Mouse (Mus musculus) liver, embryonic 16.5 days (tissue): Measurements from ENCODE around the gene Bnip2. TPM values are rescaled to one million over a fixed set of nuclear protein-coding genes. Genes with fewer than 3 reads are reported as not detected.

Source experiments
- ATAC-seq: fragments of 200-750 bp; cut with Nextera tagmentation; 2 replicates; pipeline ENCODE4 v1.8.0; 2017; ENCODE audit warnings: low read depth, mild to moderate bottlenecking, moderate number of reproducible peaks, moderate library complexity
- H3K27ac ChIP-seq: fragments of 300-500 bp; sonication (generic); 2 replicates; pipeline ENCODE4 v1.5.1; 2014; ENCODE audit warnings: mild to moderate bottlenecking, low read length
- H3K27me3 ChIP-seq: fragments of 300-500 bp; sonication (generic); 2 replicates; pipeline ENCODE4 v1.6.1; 2014; ENCODE audit warnings: low read depth, low read length, mixed read lengths; ENCODE audit not compliant: control insufficient read depth, insufficient read depth
- H3K36me3 ChIP-seq: fragments of 300-500 bp; sonication (generic); 2 replicates; pipeline ENCODE4 v1.6.1; 2014; ENCODE audit warnings: mild to moderate bottlenecking; ENCODE audit not compliant: control insufficient read depth, insufficient read depth
- H3K4me1 ChIP-seq: fragments of 300-500 bp; sonication (generic); 2 replicates; pipeline ENCODE4 v1.6.1; 2014; ENCODE audit warnings: low read depth, low read length, mixed read lengths; ENCODE audit not compliant: control insufficient read depth
- H3K4me2 ChIP-seq: fragments of 300-500 bp; sonication (generic); 2 replicates; pipeline ENCODE4 v1.6.1; 2014; ENCODE audit warnings: low read depth, low read length, mixed read lengths
- H3K4me3 ChIP-seq: fragments of 300-500 bp; sonication (generic); 2 replicates; pipeline ENCODE4 v1.5.1; 2014; ENCODE audit warnings: low read depth, mild to moderate bottlenecking, low read length
- H3K9ac ChIP-seq: fragments of 300-500 bp; sonication (generic); 2 replicates; pipeline ENCODE4 v1.6.1; 2014; ENCODE audit warnings: low read depth, low read length
- H3K9me3 ChIP-seq: fragments of 300-500 bp; sonication (generic); replicated peaks from 2 replicates; pipeline ENCODE4 v1.6.1; 2016; ENCODE audit warnings: low read length; ENCODE audit not compliant: control insufficient read depth
- WGBS: fragments of 180-500 bp; shearing (Covaris S2); extraction: QIAGEN DNeasy Blood & Tissue Kit; methylation state at CpG from one replicate; pipeline ENCODE4 v1.1.7; 2014; ENCODE audit not compliant: insufficient replicate concordance; 5-methylcytosine and 5-hydroxymethylcytosine counted together
- polyA plus RNA-seq: library from polyadenylated mRNA; unstranded; fragments of >200 nt; fragmentation: Nextera tagmentation; extraction: Ambion mirVana; gene quantifications from 2 replicates; pipeline ENCODE4 v1.2.1, GENCODE M21; 2015

Gene Bnip2
- polyA plus RNA-seq, 1 experiment from 2014 or later, result 43.3 TPM

- no peak overlapping the region for H3K4me2 ChIP-seq
- no peaks in the 10 kb centered on the region; the same call in 1 of the 2 replicates for H3K27me3 ChIP-seq
- peaks cover 16% of the 10 kb centered on the region for H3K4me1 ChIP-seq
- H3K27ac ChIP-seq, result no peak overlapping the region
- no peaks in the 10 kb centered on the region for H3K36me3 ChIP-seq
- H3K4me3 ChIP-seq, result no peak overlapping the region
- H3K9ac ChIP-seq, result no peak overlapping the region
- H3K9me3 ChIP-seq, result no peaks in the 10 kb centered on the region
- WGBS, result 64% methylated on average over 5 of the region's 5 CpGs
- ATAC-seq, result no peak
Observed at GRCm38 (mm10) chr9:69986571-69986970, 2.7 kb upstream of the Bnip2 start.

DNA sequence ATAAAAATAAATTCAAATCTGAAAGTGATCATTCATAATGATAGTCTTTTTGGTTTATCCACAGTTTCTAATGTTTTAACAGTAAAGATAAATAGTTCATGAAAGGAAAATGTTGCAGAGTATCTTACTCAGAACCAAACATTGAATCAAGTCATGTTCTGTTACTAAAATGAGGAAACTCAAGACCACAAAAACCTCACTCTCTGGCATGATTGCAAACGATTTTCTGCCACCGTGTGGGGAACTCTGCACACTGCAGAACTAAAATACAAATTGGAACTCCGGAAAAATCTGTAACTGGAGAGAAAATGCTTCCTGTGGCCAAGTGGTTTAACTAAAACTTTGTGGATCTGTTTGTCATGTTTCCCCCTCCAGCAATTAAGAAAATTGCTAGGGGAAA, 1.7 kb upstream of the Bnip2 start:
- 2% methylated on average over 3 of the region's 3 CpGs for WGBS
- H3K27ac ChIP-seq, result no peak overlapping the region
- H3K27me3 ChIP-seq, result no peaks in the 10 kb centered on the region; the same call in 1 of the 2 replicates
- peaks cover 25% of the 10 kb centered on the region for H3K4me1 ChIP-seq
- H3K36me3 ChIP-seq, result peaks cover 2% of the 10 kb centered on the region
- no peak for ATAC-seq
- no peak overlapping the region for H3K4me2 ChIP-seq
- H3K9me3 ChIP-seq, result no peaks in the 10 kb centered on the region
- H3K9ac ChIP-seq, result no peak overlapping the region
- H3K4me3 ChIP-seq, result no peak overlapping the region

- no peak for ATAC-seq
- Histone ChIP-seq H3K27me3 (no peaks in the 10 kb centered on the region; the same call in 1 of the 2 replicates), H3K9me3 (no peaks in the 10 kb centered on the region), H3K27ac (peak overlapping the region; percentile 96), H3K4me1 (peaks cover 31% of the 10 kb centered on the region), H3K4me3 (peak overlapping the region; percentile 100), H3K36me3 (peaks cover 2% of the 10 kb centered on the region), H3K4me2 (peak overlapping the region; percentile 63), H3K9ac (peak overlapping the region; percentile 100)
- 23% methylated on average over 16 of the region's 16 CpGs for WGBS
Observed at GRCm38 (mm10) chr9:69988706-69989302, 462 bp upstream of the Bnip2 start.

GRCm38 (mm10) chr9:69990346-69990745, 1.1 kb downstream of the Bnip2 start:
- H3K27ac ChIP-seq, result no peak overlapping the region
- peak overlapping the region; percentile 100 for H3K9ac ChIP-seq
- peak overlapping the region; percentile 100 for H3K4me3 ChIP-seq
- no peak for ATAC-seq
- H3K4me2 ChIP-seq, result peak overlapping the region; percentile 63
- H3K36me3 ChIP-seq, result peaks cover 2% of the 10 kb centered on the region
- peaks cover 33% of the 10 kb centered on the region for H3K4me1 ChIP-seq
- H3K27me3 ChIP-seq, result no peaks in the 10 kb centered on the region; the same call in 1 of the 2 replicates
- WGBS, result 13% methylated on average over 5 of the region's 5 CpGs
- no peaks in the 10 kb centered on the region for H3K9me3 ChIP-seq

DNA sequence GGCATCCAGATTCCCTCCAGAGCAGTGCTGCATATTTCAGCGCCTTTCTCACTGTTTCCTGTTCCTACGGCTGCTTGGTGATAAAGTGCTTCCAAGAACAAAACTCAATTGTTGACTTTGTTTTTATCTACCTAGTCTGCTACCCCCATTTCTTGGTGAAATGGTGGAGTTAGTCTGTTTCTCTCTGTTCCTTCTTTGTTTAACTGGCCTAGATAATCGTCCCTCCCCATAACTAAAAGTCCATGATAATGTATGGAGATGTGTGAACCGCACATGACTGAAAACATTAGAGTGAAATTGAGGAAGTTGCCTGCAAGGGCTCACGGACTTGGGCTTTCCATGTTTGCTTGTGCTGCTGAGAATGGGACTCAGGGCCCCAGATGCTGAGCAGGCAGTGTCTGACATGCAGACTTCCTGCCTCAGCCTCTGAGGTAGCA, 3.6 kb downstream of the Bnip2 start:
- 8% methylated on average over 5 of the region's 5 CpGs for WGBS
- no peak for ATAC-seq
- peak overlapping the region; percentile 30 for H3K4me2 ChIP-seq
- no peak overlapping the region for H3K9ac ChIP-seq
- peaks cover 32% of the 10 kb centered on the region for H3K4me1 ChIP-seq
- no peaks in the 10 kb centered on the region for H3K9me3 ChIP-seq
- H3K4me3 ChIP-seq, result no peak overlapping the region
- H3K36me3 ChIP-seq, result peaks cover 14% of the 10 kb centered on the region
- H3K27me3 ChIP-seq, result no peaks in the 10 kb centered on the region
- H3K27ac ChIP-seq, result peak overlapping the region; percentile 68

DNA sequence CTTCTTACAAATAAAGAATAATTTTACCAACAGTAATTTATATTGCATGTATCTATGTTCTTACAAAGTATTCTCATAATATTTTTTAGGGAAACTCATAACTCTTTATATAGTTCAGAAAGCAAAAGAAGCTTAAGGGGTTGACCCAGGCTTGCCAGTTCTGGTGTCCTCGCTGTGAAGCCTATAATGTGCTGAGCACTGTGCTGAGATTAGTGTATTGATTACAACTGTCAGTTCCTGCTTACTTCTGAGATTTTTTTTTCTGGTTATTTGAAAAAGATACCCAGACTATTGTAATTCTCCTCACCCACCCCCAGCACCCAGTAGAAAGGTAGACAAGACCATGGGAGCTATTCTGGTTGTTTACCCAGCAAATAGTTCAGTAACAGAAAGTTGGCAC, 4.2 kb downstream of the Bnip2 start:
- Histone ChIP-seq H3K36me3 (peaks cover 14% of the 10 kb centered on the region), H3K27me3 (no peaks in the 10 kb centered on the region), H3K4me3 (no peak overlapping the region), H3K9me3 (no peaks in the 10 kb centered on the region), H3K4me1 (peaks cover 32% of the 10 kb centered on the region), H3K9ac (no peak overlapping the region), H3K27ac (no peak overlapping the region; the same call in none of the 2 replicates), H3K4me2 (no peak overlapping the region)
- no peak for ATAC-seq
- 32% methylated on average over 1 of the region's 1 CpGs for WGBS

GRCm38 (mm10) chr9:69994547-69994946, 5.3 kb downstream of the Bnip2 start:
- WGBS, result 84% methylated on average over 5 of the region's 5 CpGs
- Histone ChIP-seq H3K9me3 (no peaks in the 10 kb centered on the region), H3K36me3 (peaks cover 22% of the 10 kb centered on the region), H3K4me3 (no peak overlapping the region), H3K4me2 (no peak overlapping the region), H3K4me1 (peaks cover 28% of the 10 kb centered on the region), H3K9ac (no peak overlapping the region), H3K27me3 (no peaks in the 10 kb centered on the region), H3K27ac (no peak overlapping the region)
- no peak for ATAC-seq

DNA sequence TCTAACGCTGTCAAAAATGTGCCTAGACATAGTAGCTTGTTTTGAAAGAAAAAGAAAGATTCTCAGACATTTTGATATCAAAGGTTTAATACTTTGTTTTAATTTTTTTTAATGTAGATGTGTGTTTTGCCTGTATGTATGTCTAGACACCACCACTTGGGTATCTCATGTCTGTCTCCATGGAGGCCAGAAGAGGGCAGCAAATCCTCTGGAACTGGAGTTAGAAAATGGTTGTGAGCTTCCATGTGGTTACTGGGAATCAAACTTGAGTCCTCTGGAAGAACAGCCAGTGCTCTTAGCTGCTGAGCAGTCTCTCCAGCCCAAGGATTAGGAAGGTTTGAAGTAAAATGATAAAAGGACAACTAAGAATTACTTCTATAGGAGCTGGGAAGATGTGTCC, 10.1 kb downstream of the Bnip2 start:
- Histone ChIP-seq H3K27me3 (no peaks in the 10 kb centered on the region), H3K4me1 (peaks cover under 1% of the 10 kb centered on the region), H3K4me3 (no peak overlapping the region), H3K27ac (no peak overlapping the region), H3K4me2 (no peak overlapping the region), H3K9ac (no peak overlapping the region), H3K36me3 (peaks cover 47% of the 10 kb centered on the region), H3K9me3 (no peaks in the 10 kb centered on the region)
- no peak for ATAC-seq
- WGBS, result 85% methylated on average over 1 of the region's 1 CpGs

DNA sequence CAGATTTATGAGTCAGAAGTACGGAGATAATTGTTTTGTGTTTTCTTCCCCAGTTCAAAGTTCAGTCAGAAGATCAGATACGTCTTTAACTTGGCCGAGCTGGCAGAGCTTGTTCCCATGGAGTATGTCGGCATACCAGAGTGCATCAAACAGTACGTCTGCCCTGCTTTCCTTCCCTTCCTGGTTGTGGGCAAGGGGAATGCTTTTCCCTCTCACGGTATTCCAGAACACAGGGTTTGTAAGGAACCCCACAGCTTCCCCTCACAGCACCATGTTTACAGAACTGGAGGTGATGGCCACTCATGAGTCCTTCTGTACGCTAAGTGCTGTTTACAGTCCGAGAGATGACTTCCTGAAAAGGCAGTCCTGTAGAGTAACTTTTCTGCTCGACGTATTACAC, 14.2 kb downstream of the Bnip2 start:
- no peak for ATAC-seq

More for the DNA sequence above, 14.2 kb downstream of the Bnip2 start:
- Histone ChIP-seq H3K4me1 (no peaks in the 10 kb centered on the region), H3K9ac (no peak overlapping the region), H3K27ac (no peak overlapping the region), H3K27me3 (no peaks in the 10 kb centered on the region), H3K9me3 (no peaks in the 10 kb centered on the region), H3K4me2 (no peak overlapping the region), H3K36me3 (peaks cover 35% of the 10 kb centered on the region), H3K4me3 (no peak overlapping the region)
- WGBS, result 79% methylated on average over 10 of the region's 10 CpGs
